Mouse (Mus musculus): ENCODE data around the gene Cct8l1. TPM values are rescaled to one million over a fixed set of nuclear protein-coding genes. Genes with fewer than 3 reads are reported as not detected.

The Cct8l1 gene
- total RNA-seq (2023): not detected

GRCm38 (mm10) chr5:25515767-25516166, at the start of gene Cct8l1:
Gene Cct8l1, plus strand, starts transcription at chr5:25516067.

DNA sequence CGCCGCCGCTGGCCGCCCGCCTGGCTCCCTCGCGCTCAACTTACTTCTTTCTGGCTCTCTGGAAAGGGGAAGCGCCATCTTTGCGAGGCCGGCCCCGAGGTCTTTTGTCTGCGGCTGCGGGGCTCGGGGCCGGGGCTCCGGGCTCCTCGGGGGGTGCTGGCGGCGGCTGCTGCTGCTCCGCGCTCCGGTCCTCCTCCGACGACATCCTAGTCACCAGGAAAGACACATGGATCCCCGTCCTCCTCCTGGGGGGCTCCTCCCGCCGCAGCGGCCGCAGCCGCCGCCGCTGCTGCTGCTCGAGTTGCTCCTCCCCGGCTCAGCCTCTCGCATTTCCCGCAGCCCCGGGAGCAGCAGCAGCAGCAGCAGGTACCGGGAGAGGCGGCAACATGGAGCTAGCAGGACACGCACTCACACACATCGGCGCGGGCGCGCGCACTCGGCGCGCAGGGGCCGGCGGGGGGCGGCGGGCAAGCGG, 17.5 kb upstream of the Cct8l1 start, which contains the start of gene Kmt2c:
Kmt2c (minus strand) TSS at position 438 of the 475 bp plus-strand sequence.

Other genes starting within 250 kb of the Cct8l1 start
- gene Kmt2c, start 17.3 kb upstream of the Cct8l1 start, total RNA-seq (2023): 158 TPM
- 9.6 TPM for gene Xrcc2, start 189.8 kb downstream of the Cct8l1 start, total RNA-seq (2023)
- 1.3 TPM for gene Actr3b, start 243.9 kb downstream of the Cct8l1 start, total RNA-seq (2023)